Mouse (Mus musculus): ENCODE data around the gene Gm16253. TPM values are rescaled to one million over a fixed set of nuclear protein-coding genes. Genes with fewer than 3 reads are reported as not detected.

The Gm16253 gene
- polyA plus RNA-seq, 2 experiments, result 0.19 to 0.37 TPM

DNA sequence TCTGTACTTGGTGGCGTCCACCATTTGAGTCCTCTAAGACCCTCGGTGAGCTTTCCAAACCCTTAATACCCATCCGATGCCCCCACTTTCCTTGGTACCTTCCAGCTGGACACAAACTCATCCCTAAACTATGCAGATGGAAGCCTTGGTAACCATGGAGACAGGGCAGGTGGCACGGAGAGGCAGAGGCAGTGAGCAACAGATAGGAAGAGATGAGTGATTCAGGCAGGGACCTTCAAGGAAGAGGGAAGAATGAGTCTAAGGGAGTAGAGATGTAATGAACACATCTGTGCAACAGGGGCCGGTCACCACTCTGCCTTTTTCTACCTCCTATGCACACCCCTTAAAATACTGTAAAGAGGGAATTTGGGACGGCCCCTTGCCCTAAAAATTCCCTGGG is 18.9 kb downstream of the Gm16253 start:
- H3K9ac ChIP-seq (ENCODE audit: low read depth, low read length, severe bottlenecking), result no peak overlapping the region
- H3K4me1 ChIP-seq (ENCODE audit: control insufficient read depth, insufficient read depth, low read length), result peaks cover 32% of the 10 kb centered on the region
- no peak overlapping the region for H3K27ac ChIP-seq (replicated peaks; ENCODE audit: low read depth, low read length)
- H3K4me2 ChIP-seq (replicated peaks; ENCODE audit: low read depth, low read length, severe bottlenecking), result peak overlapping the region; percentile 99
- no peak for ATAC-seq (ENCODE audit: low FRiP score, low read depth)
- DNase-seq (ENCODE audit: low spot score), result no peak
- 25% methylated on average over 6 of the region's 6 CpGs for WGBS
- H3K4me3 ChIP-seq (replicated peaks; ENCODE audit: low read length), result peak overlapping the region; percentile 45; the same call in 1 of the 2 replicates
- TF ChIP-seq POLR2A (IDR thresholded peaks at IDR 0.05; ENCODE audit: borderline replicate concordance, extremely low read depth, insufficient read depth, insufficient read length), result no peak
- H3K27me3 ChIP-seq (ENCODE audit: control insufficient read depth, insufficient read depth, low read length), result no peaks in the 10 kb centered on the region
- H3K36me3 ChIP-seq (ENCODE audit: control insufficient read depth, insufficient read depth, low read length), result no peaks in the 10 kb centered on the region
- no peaks in the 10 kb centered on the region for H3K9me3 ChIP-seq (ENCODE audit: control insufficient read depth, low read length)

DNA sequence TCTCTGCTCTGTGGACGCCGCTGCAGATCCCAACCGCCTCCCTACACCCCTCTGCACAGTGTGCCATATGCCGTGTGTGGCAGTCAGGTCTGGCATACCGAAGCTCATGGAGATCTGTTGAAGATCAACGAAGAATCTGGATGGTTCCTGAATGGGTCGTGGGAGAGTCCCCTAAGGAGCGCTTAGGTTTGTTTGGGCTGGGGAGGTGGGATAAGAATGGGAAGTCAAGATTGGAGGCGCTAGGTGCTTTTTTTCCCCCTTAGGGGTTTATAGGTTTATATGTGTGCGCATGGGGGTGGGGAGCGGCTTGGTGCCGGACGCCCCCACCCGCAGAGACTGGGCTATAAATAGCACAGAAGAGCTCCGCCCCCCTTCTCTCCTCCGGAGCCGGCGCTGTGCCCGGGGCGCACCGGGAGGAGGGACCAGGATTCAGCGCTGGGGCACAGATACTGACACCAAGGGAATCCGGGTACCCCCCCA is 19.5 kb downstream of the Gm16253 start, which contains the start of gene Ankrd34a:
Gene Ankrd34a (plus strand): TSS at position 409 of the 480 bp plus-strand sequence.
- Histone ChIP-seq H3K9ac (ENCODE audit: low read depth, low read length, severe bottlenecking) (peak within 1 kb of the TSS; percentile 66), H3K27me3 (ENCODE audit: control insufficient read depth, insufficient read depth, low read length) (no peaks in the 10 kb centered on the region), H3K27ac (replicated peaks; ENCODE audit: low read depth, low read length) (no peak within 1 kb of the TSS), H3K9me3 (ENCODE audit: control insufficient read depth, low read length) (no peaks in the 10 kb centered on the region), H3K36me3 (ENCODE audit: control insufficient read depth, insufficient read depth, low read length) (no peaks in the 10 kb centered on the region), H3K4me1 (ENCODE audit: control insufficient read depth, insufficient read depth, low read length) (peaks cover 32% of the 10 kb centered on the region), H3K4me3 (replicated peaks; ENCODE audit: low read length) (peak within 1 kb of the TSS; percentile 45), H3K4me2 (replicated peaks; ENCODE audit: low read depth, low read length, severe bottlenecking) (peak within 1 kb of the TSS; percentile 99)
- ATAC-seq (ENCODE audit: low FRiP score, low read depth), result no peak
- no peak for TF ChIP-seq POLR2A (IDR thresholded peaks at IDR 0.05; ENCODE audit: borderline replicate concordance, extremely low read depth, insufficient read depth, insufficient read length)
- peak; percentile 42 for DNase-seq (ENCODE audit: low spot score)
- WGBS, result 1% methylated on average over 20 of the region's 23 CpGs

DNA sequence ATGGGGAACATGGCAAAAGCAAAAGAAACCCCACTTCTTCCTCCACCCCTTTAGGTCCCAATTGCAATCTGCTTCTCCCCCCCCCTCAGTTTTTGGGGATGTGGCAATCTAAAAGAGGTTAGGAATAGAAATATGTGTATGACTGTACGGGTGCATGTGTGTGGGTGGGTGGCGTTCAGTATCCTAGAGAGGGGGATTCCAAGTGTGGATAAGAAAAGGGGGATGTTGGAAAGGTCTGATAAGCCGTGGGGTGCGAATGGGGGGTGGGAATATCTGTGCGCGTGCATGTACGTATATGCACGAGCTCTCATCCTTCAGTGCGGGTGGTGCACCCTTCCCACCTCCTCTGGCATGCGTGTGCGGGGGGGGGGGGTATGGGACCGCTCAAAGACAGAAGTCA is 20.1 kb downstream of the Gm16253 start:
- peak overlapping the region; percentile 45 for H3K4me3 ChIP-seq (replicated peaks; ENCODE audit: low read length)
- WGBS, result 4% methylated on average over 11 of the region's 12 CpGs
- H3K4me2 ChIP-seq (replicated peaks; ENCODE audit: low read depth, low read length, severe bottlenecking), result peak overlapping the region; percentile 99
- no peak for ATAC-seq (ENCODE audit: low FRiP score, low read depth)
- no peaks in the 10 kb centered on the region for H3K27me3 ChIP-seq (ENCODE audit: control insufficient read depth, insufficient read depth, low read length)
- H3K9ac ChIP-seq (ENCODE audit: low read depth, low read length, severe bottlenecking), result peak overlapping the region; percentile 66
- no peak for TF ChIP-seq POLR2A (IDR thresholded peaks at IDR 0.05; ENCODE audit: borderline replicate concordance, extremely low read depth, insufficient read depth, insufficient read length)
- DNase-seq (ENCODE audit: low spot score), result no peak
- H3K36me3 ChIP-seq (ENCODE audit: control insufficient read depth, insufficient read depth, low read length), result no peaks in the 10 kb centered on the region
- peaks cover 32% of the 10 kb centered on the region for H3K4me1 ChIP-seq (ENCODE audit: control insufficient read depth, insufficient read depth, low read length)
- H3K27ac ChIP-seq (replicated peaks; ENCODE audit: low read depth, low read length), result no peak overlapping the region
- H3K9me3 ChIP-seq (ENCODE audit: control insufficient read depth, low read length), result no peaks in the 10 kb centered on the region

DNA sequence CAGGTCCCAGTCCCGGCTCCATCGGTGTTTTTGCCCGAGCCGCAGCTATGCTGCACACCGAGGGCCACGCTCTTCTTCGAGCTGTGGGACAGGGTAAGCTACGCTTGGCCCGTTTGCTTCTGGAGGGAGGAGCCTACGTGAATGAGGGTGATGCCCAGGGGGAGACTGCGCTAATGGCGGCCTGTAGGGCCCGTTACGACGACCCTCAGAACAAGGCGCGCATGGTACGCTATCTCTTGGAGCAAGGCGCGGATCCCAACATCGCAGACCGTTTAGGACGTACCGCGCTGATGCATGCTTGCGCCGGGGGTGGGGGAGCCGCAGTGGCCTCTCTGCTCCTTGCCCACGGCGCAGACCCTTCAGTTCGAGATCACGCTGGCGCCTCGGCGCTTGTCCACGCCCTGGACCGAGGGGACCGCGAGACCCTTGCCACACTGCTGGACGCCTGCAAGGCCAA is 20.7 kb downstream of the Gm16253 start:
- H3K9me3 ChIP-seq (ENCODE audit: control insufficient read depth, low read length), result no peaks in the 10 kb centered on the region
- no peaks in the 10 kb centered on the region for H3K27me3 ChIP-seq (ENCODE audit: control insufficient read depth, insufficient read depth, low read length)
- peaks cover 38% of the 10 kb centered on the region for H3K4me1 ChIP-seq (ENCODE audit: control insufficient read depth, insufficient read depth, low read length)
- H3K4me3 ChIP-seq (replicated peaks; ENCODE audit: low read length), result peak overlapping the region; percentile 45
- H3K36me3 ChIP-seq (ENCODE audit: control insufficient read depth, insufficient read depth, low read length), result no peaks in the 10 kb centered on the region
- WGBS, result under 1% methylated on average over 31 of the region's 40 CpGs
- TF ChIP-seq POLR2A (IDR thresholded peaks at IDR 0.05; ENCODE audit: borderline replicate concordance, extremely low read depth, insufficient read depth, insufficient read length), result no peak
- DNase-seq (ENCODE audit: low spot score) (no peak), ATAC-seq (ENCODE audit: low FRiP score, low read depth) (no peak)
- H3K4me2 ChIP-seq (replicated peaks; ENCODE audit: low read depth, low read length, severe bottlenecking), result peak overlapping the region; percentile 99
- H3K27ac ChIP-seq (replicated peaks; ENCODE audit: low read depth, low read length), result peak overlapping the region; percentile 55; the same call in 1 of the 2 replicates
- H3K9ac ChIP-seq (ENCODE audit: low read depth, low read length, severe bottlenecking), result peak overlapping the region; percentile 66

DNA sequence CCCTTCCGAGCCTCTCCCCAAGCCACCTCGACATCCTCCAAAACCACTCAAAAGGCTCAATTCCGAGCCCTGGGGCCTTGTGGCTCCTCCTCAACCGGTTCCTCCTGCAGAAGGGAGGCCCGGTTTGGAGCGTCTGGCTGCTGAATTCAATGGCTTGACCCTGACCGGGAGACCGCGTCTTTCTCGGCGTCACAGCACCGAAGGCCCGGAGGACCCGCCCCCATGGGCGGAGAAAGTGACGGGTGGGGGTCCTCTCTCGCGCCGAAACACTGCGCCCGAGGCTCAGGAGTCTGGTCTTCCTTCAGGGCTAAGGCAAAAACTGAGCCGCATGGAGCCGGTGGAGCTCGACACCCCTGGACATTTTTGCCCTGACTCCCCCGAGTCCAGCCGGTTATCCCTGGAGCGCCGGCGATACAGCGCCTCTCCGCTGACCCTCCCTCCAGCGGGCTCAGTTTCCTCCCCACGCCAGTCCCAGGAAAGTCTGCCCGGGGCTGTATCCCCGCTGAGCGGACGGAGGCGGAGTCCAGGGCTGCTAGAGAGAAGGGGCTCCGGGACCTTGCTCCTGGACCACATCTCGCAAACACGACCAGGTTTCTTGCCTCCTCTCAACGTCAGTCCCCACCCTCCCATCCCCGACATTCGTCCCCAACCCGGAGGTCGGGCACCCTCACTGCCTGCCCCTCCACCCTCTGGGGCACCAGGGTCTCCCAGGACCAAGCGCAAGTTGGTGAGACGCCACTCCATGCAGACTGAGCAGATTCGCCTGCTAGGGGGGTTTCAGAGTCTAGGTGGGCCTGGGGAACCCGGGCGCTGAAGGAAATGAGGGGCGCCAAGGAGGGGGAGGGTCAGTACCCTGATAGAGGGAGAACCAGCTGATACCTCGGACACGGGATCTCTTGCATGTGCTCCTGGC is 21.6 kb downstream of the Gm16253 start:
- H3K4me2 ChIP-seq (replicated peaks; ENCODE audit: low read depth, low read length, severe bottlenecking), result peak overlapping the region; percentile 99
- peak overlapping the region; percentile 66 for H3K9ac ChIP-seq (ENCODE audit: low read depth, low read length, severe bottlenecking)
- peak; percentile 10; the same call in 1 of the 2 replicates for ATAC-seq (ENCODE audit: low FRiP score, low read depth)
- no peaks in the 10 kb centered on the region for H3K27me3 ChIP-seq (ENCODE audit: control insufficient read depth, insufficient read depth, low read length)
- H3K27ac ChIP-seq (replicated peaks; ENCODE audit: low read depth, low read length), result peak overlapping the region; percentile 55; the same call in 1 of the 2 replicates
- no peak for TF ChIP-seq POLR2A (IDR thresholded peaks at IDR 0.05; ENCODE audit: borderline replicate concordance, extremely low read depth, insufficient read depth, insufficient read length)
- H3K4me1 ChIP-seq (ENCODE audit: control insufficient read depth, insufficient read depth, low read length), result peaks cover 39% of the 10 kb centered on the region
- no peaks in the 10 kb centered on the region; the same call in 1 of the 2 replicates for H3K36me3 ChIP-seq (ENCODE audit: control insufficient read depth, insufficient read depth, low read length)
- DNase-seq (ENCODE audit: low spot score), result peak; percentile 67
- H3K9me3 ChIP-seq (ENCODE audit: control insufficient read depth, low read length), result no peaks in the 10 kb centered on the region
- peak overlapping the region; percentile 45 for H3K4me3 ChIP-seq (replicated peaks; ENCODE audit: low read length)
- WGBS, result under 1% methylated on average over 54 of the region's 54 CpGs
